Mouse (Mus musculus): Measurements from ENCODE around the gene Gm45521.

GRCm38 (mm10) chr14:7960616-7961015, 3.5 kb downstream of the Gm45521 start:
- TF ChIP-seq EP300 (optimal IDR thresholded peaks at IDR 0.05): no peak
- TF ChIP-seq CTCF (IDR thresholded peaks at IDR 0.05; ENCODE audit: low read depth): peak; percentile 65

All from stomach, postnatal 0 days (tissue).